Mouse (Mus musculus) brain, embryonic 14.5 days (tissue): Measurements from ENCODE around the gene Rpl35a.

Source experiments
- CTCF ChIP-seq: fragments of 200-500 bp; IDR thresholded peaks from 2 replicates; pipeline ENCODE4 v1.5.1; 2012; ENCODE audit warnings: inconsistent platforms, mild to moderate bottlenecking, moderate library complexity, borderline replicate concordance; ENCODE audit not compliant: insufficient read depth, insufficient read length; ENCODE audit errors: extremely low read depth
- POLR2A ChIP-seq: fragments of 200-500 bp; IDR thresholded peaks from 2 replicates; pipeline ENCODE4 v1.6.1; 2012; ENCODE audit warnings: mild to moderate bottlenecking, inconsistent platforms, borderline replicate concordance; ENCODE audit not compliant: poor library complexity, insufficient read depth, insufficient read length, severe bottlenecking; ENCODE audit errors: extremely low read depth

GRCm38 (mm10) chr16:33042682-33043081 is 13.6 kb upstream of the Rpl35a start:
- TF ChIP-seq POLR2A (no peak), CTCF (no peak)
